Mouse (Mus musculus) ES-E14 (cell line): ENCODE measurements around the gene Lpcat4. TPM values are rescaled to one million over a fixed set of nuclear protein-coding genes. Genes with fewer than 3 reads are reported as not detected.
"Not testable (repeated sequence)": the region's sequence is repeated elsewhere in the genome, so short reads cannot be mapped to it uniquely, and the experiment has no call there.

ENCODE experiments used
- DNase-seq: peaks from one replicate; pipeline ENCODE4 v3.0.0-alpha.2; 2013; ENCODE audit warnings: low read depth, low spot score
- H3K27ac ChIP-seq: 2 replicates; pipeline ENCODE4 v1.5.1; 2012; ENCODE audit warnings: low read depth, mild to moderate bottlenecking, low read length, moderate library complexity, mixed read lengths; ENCODE audit not compliant: poor library complexity, insufficient read depth, severe bottlenecking
- H3K36me3 ChIP-seq: 2 replicates; pipeline ENCODE4 v1.6.1; 2012; ENCODE audit warnings: mild to moderate bottlenecking, low read length, moderate library complexity, mixed read lengths; ENCODE audit not compliant: control insufficient read depth, poor library complexity, insufficient read depth, severe bottlenecking
- H3K4me1 ChIP-seq, 2 experiments: fragments of 150-350 bp in 1 of 2; sonication (generic) in 1 of 2; 2 replicates each; pipeline ENCODE4 v1.6.1; 2012; ENCODE audit warnings: low read length in 2 of 2, mild to moderate bottlenecking in 1 of 2, mixed read lengths in 1 of 2; ENCODE audit not compliant: control insufficient read depth in 2 of 2, insufficient read depth in 2 of 2, poor library complexity in 1 of 2
- H3K4me3 ChIP-seq, 2 experiments: fragments of 150-350 bp in 1 of 2; sonication (generic) in 1 of 2; 2 replicates each; pipeline ENCODE4 v1.5.1; 2012; ENCODE audit warnings: low read length in 2 of 2, low read depth in 1 of 2, mild to moderate bottlenecking in 1 of 2, mixed read lengths in 1 of 2; ENCODE audit not compliant: insufficient read depth in 1 of 2, poor library complexity in 1 of 2, severe bottlenecking in 1 of 2
- H3K9ac ChIP-seq: 2 replicates; pipeline ENCODE4 v1.6.1; 2012; ENCODE audit warnings: low read depth, mild to moderate bottlenecking, low read length, mixed read lengths; ENCODE audit not compliant: poor library complexity, insufficient read depth, severe bottlenecking
- H3K9me3 ChIP-seq: fragments of 150-350 bp; sonication (generic); 2 replicates; pipeline ENCODE4 v1.6.1; 2012; ENCODE audit warnings: low read depth, mild to moderate bottlenecking, low read length; ENCODE audit not compliant: control insufficient read depth, insufficient read depth
- CHD2 ChIP-seq: IDR thresholded peaks from 2 replicates; pipeline ENCODE4 v1.6.1; 2014; ENCODE audit warnings: mild to moderate bottlenecking, low read depth, low read length, inconsistent platforms
- HCFC1 ChIP-seq: IDR thresholded peaks from 2 replicates; pipeline ENCODE4 v1.6.1; 2012; ENCODE audit warnings: low read length, inconsistent platforms, borderline replicate concordance; ENCODE audit not compliant: insufficient read depth
- MAFK ChIP-seq: IDR thresholded peaks from 2 replicates; pipeline ENCODE4 v1.6.1; 2014; ENCODE audit warnings: mild to moderate bottlenecking, low read depth, low read length, inconsistent platforms; ENCODE audit not compliant: insufficient read depth
- ZC3H11A ChIP-seq: IDR thresholded peaks from 2 replicates; pipeline ENCODE4 v1.6.1; 2012; ENCODE audit warnings: low read depth, mild to moderate bottlenecking, inconsistent platforms, low read length, borderline replicate concordance
- ZNF384 ChIP-seq: IDR thresholded peaks from 2 replicates; pipeline ENCODE4 v1.6.1; 2012; ENCODE audit warnings: low read depth, low read length, inconsistent platforms
- in situ Hi-C, 2 experiments: fragments of 600-800 bp; cut with MboI; formaldehyde crosslinking; loops; one replicate each; pipeline ENCODE4 v1.15.1; 2025; ENCODE audit warnings: low sequenced_read_pairs in 2 of 2, inconsistent platforms in 1 of 2; ENCODE audit not compliant: unreplicated experiment in 2 of 2
- total RNA-seq: library from RNA; depleted of rRNA; stranded (reverse); fragments of 300-350 nt; gene quantifications from 2 replicates; pipeline ENCODE4 v1.2.3, GENCODE M21; 2012

Gene Lpcat4
- total RNA-seq, 1 experiment = 15.8 TPM

GRCm38 (mm10) chr2:112282846-112283245, 43.6 kb downstream of the Lpcat4 start:
- TF ChIP-seq MAFK = no peak
- no peak for TF ChIP-seq CHD2
- TF ChIP-seq HCFC1 = no peak
- TF ChIP-seq ZNF384 = no peak
- DNase-seq = no peak
- no peak overlapping the region for H3K4me3 ChIP-seq
- in situ Hi-C loops = no loop called here
- H3K4me1 ChIP-seq = peaks cover 0 to 5% of the 10 kb centered on the region in 2 experiments; a peak in 1 of 4 replicates
- H3K36me3 ChIP-seq = no peaks in the 10 kb centered on the region
- no peak overlapping the region for H3K27ac ChIP-seq
- no peak overlapping the region for H3K9ac ChIP-seq
- no peaks in the 10 kb centered on the region for H3K9me3 ChIP-seq

GRCm38 (mm10) chr2:112284363-112285030, 45.2 kb downstream of the Lpcat4 start:
- H3K9me3 ChIP-seq = no peaks in the 10 kb centered on the region
- peak; percentile 88 for DNase-seq
- TF ChIP-seq ZNF384 (no peak), ZC3H11A (no peak), HCFC1 (no peak), CHD2 (no peak), MAFK (no peak)
- peak overlapping the region; percentile 53; the same call in 1 of the 2 replicates for H3K27ac ChIP-seq
- in situ Hi-C loops = no loop called here
- H3K4me1 ChIP-seq = peaks cover 0 to 5% of the 10 kb centered on the region in 2 experiments; a peak in 1 of 4 replicates
- peak overlapping the region; percentile 71 to 88 for H3K4me3 ChIP-seq
- H3K9ac ChIP-seq = peak overlapping the region; percentile 90
- no peaks in the 10 kb centered on the region for H3K36me3 ChIP-seq

- TF ChIP-seq ZC3H11A = no peak
- no peak for TF ChIP-seq MAFK
- TF ChIP-seq ZNF384 = no peak
- TF ChIP-seq CHD2 = no peak
- no peak for TF ChIP-seq HCFC1
- H3K9ac ChIP-seq = no peak overlapping the region
- peaks cover 0 to 5% of the 10 kb centered on the region in 2 experiments; a peak in 1 of 4 replicates for H3K4me1 ChIP-seq
- H3K9me3 ChIP-seq = no peaks in the 10 kb centered on the region
- no peaks in the 10 kb centered on the region for H3K36me3 ChIP-seq
- in situ Hi-C loops = no loop called here
- H3K4me3 ChIP-seq = peak overlapping the region; percentile 71 to 88; a peak in 3 of 4 replicates
- DNase-seq = no peak
- H3K27ac ChIP-seq = no peak overlapping the region
Measured at GRCm38 (mm10) chr2:112285031-112285390, 45.7 kb downstream of the Lpcat4 start.

- in situ Hi-C loops, H3K4me1 ChIP-seq, DNase-seq, H3K27ac ChIP-seq, H3K9ac ChIP-seq, H3K36me3 ChIP-seq, H3K9me3 ChIP-seq, H3K4me3 ChIP-seq: not testable (repeated sequence)
Measured at GRCm38 (mm10) chr2:112286062-112286461, 46.8 kb downstream of the Lpcat4 start.

- Histone ChIP-seq H3K4me1 (peaks cover 0 to 5% of the 10 kb centered on the region in 2 experiments; a peak in 1 of 4 replicates), H3K27ac (no peak overlapping the region), H3K9ac (no peak overlapping the region), H3K36me3 (no peaks in the 10 kb centered on the region), H3K4me3 (no peak overlapping the region), H3K9me3 (no peaks in the 10 kb centered on the region)
- no peak for TF ChIP-seq MAFK
- no peak for DNase-seq
- in situ Hi-C loops = no loop called here
Measured at GRCm38 (mm10) chr2:112287059-112287458, 47.8 kb downstream of the Lpcat4 start.
